Mouse (Mus musculus) heart, postnatal 36 days (tissue): Measurements from ENCODE around the gene Slc34a1. TPM values are rescaled to one million over a fixed set of nuclear protein-coding genes. Genes with fewer than 3 reads are reported as not detected.

Experiments used
- DNase-seq, 2 experiments: peaks; one replicate each; pipeline ENCODE4 v3.0.0; 2021 to 2022
- intact Hi-C: fragments of 180-260 bp; cut with DNase I; formaldehyde crosslinking; loops from one replicate; pipeline ENCODE4 v1.15.1; 2025
- total RNA-seq, 2 experiments: library from RNA; stranded (reverse); gene quantifications; 2 replicates each; pipeline ENCODE4 v1.2.3; 2021

Slc34a1 gene
- total RNA-seq, 2 experiments from 2014 or later = not detected

DNA sequence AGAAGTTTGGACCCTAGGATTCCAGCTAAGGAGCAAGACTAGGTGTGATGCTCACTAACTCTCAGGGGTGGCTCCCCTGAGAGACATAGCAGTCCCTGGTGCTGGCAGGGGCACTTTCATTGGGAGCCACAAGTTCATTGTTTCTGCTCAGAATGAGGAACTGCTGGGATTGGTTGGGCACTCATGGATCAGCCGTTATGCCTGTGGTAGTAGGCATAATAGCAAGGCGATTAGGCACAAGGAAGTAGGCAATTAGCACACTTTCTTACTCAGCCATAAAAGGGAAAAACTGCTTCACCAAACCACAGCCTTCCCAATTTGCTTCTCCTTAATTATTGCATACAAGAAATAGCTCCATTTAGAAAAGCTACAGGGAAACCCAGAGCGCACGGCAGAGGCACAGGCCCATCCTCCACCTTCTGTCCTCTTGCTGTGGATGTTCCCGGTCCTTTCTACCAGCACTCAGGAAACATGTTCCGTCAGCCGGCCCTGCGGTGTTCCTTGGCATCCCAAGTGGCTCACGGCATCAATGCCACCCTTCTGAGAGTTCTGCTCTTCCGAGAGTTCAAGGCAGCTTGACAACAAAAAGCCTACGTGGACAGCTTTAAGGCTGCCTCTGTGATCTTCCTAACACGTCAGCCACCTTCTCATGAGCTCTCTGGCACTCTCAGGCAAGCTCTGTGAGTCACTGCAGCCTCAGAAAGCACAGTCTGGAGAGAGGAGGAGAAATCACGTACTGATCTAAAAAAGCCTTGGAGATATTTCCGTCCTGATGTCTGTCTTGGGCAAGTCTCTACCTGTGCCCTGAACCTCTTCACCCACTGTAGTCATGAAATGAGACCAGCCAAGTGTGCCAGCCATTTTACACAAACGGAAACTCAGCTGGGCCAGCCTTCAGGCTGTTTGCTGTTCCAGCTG, 6.2 kb downstream of the Slc34a1 start:
- intact Hi-C loops = no loop called here
- DNase-seq = no peak

DNA sequence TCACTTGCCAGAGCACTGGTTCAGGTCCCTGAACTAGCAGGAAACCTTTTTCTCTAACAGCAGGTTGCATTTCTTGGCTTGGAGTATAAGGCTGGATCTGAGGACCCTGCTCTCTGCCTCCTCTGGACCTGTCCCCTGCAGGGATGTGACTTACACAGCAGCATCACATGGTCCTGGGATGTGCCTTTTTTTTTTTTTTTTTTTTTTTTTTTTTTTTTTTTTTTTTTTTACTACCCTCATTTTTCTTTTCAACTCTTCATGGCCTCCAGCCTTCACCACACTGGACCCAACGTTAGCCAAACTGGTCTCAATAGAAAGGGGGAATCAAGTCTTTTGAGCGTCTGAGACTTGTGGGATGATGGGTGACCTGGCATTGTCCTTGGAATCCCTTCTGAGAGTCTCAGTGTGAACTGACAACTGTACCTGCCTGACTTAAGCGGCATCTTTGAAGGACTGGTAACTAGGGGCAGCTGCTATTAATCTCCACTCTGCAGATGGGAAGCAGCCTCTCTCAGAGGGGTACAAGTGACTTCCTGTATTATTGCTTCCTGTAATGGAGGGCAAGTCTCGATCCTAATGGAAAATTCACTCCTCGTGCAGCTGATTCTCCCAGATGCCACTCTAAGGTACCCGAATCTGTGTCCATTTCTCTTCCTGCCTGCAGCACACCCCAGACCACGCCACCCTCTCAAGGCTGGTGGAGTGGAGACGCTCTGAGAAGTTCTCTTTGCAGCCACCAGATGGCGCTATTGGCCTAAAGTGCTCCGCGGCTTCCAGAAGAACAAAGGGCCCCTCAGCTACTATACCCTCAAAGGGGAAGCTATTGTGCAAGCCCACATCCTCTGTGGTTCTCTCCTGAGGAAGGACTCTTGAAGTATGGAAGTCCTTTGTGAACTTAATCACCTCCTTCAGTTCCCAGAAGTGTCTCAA, 7.1 kb downstream of the Slc34a1 start:
- intact Hi-C loops = loop anchor here (1.0 to 5.0 kb wide), 4 partner anchors 66 to 237 kb away; partner anchors contain the start of gene Ddx41

DNA sequence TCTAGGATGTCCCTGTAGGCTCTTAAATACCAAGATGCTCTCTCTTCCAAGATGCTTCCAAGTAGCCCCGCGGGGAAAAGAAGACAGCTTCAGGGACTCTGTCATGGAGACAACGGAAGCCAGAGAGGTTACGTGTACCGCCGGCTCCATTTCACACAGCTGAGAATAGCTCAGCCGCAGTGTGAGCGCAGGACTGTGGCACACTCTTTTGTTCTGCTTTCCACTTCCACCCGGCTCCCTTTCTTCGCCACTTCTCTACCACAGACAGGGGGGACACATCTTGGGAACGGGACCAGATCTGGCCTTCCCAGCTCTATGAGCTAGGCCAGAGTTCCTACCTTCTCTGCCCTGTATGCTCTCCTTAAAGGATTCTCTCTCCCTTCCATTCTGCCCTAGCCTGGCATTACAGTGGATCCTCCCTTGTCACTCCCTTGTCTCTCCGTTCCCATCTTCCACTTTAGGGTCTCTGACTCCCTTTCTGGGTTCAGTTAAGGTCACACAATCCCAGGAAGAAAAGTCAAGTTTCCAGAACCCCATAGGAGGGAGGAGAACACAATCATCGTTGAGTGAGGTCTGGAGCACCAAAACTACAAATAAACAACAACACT, 7.9 kb downstream of the Slc34a1 start:
- intact Hi-C loops = loop anchor here (1.0 to 5.0 kb wide), 4 partner anchors 65 to 236 kb away; partner anchors contain the start of gene Ddx41
- DNase-seq = no peak

More for the DNA sequence above, 7.1 kb downstream of the Slc34a1 start:
- DNase-seq = peak; percentile 81 to 84

DNA sequence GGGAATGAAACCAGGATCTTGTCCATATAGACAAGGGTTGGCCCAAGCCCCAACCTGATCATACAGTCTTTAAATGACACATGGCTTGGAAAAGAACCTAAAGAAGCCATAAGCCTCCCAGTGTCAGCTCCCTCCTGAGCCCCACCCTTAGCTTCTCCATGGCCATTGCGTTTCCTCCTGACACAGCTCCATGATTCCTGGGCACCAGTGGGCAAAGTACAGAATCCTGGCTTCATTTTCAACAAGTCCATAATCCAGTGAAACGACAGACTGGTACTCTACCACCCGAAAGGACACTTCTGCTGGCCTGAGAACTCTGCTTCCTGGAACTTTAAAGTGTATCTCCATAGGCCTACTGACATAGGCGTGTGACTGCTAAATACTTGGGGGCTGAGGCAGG, 9.4 kb downstream of the Slc34a1 start:
- DNase-seq = no peak
- intact Hi-C loops = loop anchor here (5.0 kb wide), 2 partner anchors 130 to 235 kb away; partner anchors contain the start of gene Ddx41

DNA sequence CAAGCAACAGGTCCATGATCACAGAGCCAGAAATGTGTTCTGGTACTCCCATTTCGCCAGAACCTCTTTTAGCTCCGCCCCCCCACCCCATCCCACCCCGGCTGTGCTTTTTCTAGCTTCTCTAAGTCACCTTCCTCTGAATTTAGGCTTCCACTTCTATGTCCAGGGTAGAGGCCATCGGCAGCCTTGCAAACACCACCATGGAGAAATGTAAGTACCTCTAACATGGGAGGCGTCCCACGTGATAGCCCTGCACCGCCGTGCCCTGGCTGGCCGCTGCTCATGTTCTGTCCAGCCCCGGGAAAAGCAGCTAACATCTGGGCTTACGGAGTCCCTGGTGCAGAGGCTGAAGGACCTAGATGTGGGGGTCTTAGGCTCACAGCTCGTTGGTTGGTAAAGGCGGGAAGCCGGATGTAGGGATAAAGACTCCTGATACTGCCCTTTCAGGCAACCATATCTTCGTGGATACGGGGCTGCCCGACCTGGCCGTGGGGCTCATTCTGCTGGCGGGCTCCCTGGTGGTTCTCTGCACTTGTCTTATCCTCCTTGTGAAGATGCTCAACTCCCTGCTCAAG, 10.6 kb downstream of the Slc34a1 start:
- intact Hi-C loops = loop anchor here (5.0 kb wide), 2 partner anchors 129 to 234 kb away; partner anchors contain the start of gene Ddx41

DNA sequence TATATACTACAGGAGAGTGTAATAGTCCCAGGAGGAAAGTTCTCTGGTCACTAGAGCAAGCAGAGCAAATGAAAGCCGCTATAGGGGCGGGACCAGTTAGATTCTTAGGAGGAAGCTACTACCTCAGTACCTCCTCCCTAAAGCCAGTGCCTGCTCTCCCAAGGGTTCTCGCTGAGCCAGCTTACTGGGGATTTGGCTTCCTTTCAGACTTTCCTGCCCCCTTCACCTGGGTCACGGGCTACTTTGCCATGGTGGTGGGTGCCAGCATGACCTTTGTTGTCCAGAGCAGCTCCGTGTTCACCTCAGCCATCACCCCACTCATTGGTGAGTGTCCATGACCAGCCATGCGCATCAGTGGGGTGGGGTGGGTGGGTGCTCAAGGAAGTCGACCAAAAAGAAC, 13.8 kb downstream of the Slc34a1 start:
- intact Hi-C loops = no loop called here
- no peak for DNase-seq

More for the DNA sequence above, 10.6 kb downstream of the Slc34a1 start:
- DNase-seq = no peak

DNA sequence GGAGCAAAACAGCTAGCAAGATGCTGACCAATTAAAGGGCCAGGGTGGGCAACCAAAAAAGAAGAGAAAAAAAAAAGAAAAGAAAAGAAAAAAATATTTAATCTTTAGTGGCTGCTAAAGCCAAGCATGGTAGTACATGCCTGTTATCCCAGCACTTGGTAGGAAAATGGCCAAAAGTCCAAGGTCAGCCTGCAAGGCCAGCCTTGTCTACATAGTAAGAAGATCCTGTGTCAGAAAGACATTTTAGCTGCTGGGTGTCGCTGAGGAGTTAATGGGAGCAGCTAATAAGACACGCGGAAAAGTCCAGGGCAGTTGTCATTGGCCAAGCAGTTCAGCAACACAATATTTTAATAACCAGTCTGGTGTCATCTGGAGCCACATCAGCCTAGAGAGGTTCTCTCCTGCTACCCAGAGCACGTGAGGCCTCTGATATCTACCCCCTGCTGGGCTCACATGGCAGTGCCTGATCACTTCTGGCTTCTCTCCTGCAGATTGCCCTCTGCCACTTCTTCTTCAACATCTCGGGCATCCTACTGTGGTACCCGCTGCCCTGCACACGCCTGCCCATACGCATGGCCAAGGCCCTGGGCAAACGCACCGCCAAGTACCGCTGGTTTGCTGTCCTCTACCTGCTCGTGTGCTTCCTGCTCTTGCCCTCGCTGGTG, 14.8 kb downstream of the Slc34a1 start:
- intact Hi-C loops = no loop called here
- DNase-seq = no peak

DNA sequence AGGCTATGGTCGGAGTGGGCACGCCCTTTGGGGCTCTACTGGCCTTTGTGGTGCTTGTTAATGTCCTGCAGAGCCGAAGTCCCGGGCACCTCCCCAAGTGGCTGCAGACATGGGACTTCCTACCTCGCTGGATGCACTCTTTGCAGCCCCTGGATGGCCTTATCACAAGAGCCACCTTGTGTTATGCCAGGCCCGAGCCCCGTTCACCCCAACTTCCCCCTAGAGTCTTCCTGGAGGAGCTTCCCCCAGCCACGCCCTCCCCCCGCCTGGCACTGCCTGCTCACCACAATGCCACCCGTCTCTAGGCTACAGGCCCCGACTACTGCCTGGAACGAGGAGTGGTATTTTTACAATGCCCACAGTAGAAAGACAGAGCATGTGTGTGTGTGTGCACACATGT, 15.3 kb downstream of the Slc34a1 start:
- intact Hi-C loops = no loop called here
- DNase-seq = no peak

DNA sequence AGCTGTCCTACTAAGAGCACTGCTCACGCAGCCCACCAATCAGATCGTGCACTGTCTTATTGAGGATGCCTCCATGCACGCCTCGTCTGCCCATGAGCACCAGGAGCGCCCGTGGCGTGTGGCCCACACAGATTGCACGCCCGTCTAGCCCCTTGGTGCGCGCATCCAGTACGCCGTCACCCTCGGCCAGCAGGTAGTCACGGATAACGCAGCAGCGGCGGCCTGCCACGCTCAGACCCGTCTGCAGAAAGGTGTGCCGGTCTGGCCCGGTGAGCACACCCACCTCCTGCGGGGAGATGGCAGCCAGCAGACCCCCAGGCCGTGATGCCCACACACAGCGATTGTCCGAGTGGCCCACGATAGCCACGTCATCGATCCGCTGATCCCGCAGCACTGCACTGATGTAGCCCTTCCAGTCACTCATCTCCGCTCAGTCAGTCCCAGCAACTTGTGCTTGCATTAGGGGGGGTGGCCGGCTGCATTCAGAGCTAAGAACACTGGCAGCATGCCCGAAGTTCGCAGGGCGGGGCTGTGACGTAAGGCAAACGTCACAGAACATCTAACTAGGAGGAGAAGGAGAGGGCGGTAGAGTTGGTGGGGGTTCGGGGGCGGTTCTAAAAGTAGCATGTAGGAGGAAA, 16.9 kb downstream of the Slc34a1 start, which contains the start of gene Pfn3:
Gene Pfn3 (minus strand): TSS at position 490 of the 638 bp plus-strand sequence.
- peak in 1 of 2 experiments; percentile 34 for DNase-seq
- intact Hi-C loops = no loop called here

DNA sequence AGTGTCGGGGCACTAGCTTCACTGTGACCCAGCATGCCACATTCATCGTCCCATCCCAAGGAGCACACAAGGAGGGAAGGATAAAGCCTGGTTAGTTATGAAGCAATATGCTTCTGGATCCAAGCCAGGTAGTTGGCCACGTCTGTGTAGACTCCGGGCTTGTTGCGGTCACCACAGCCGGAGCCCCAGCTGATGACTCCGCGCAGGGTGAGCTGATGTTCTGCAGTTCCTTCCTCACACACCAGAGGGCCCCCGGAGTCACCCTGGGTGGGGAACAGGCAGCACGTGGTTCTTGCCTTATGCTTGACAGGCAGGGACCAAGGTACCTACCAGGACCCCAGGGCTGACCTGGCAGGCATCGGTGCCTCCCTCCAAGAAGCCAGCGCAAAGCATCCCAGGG, 20.0 kb downstream of the Slc34a1 start:
- intact Hi-C loops = loop anchor here (1.0 to 2.0 kb wide), 3 partner anchors 25 to 99 kb away; no protein-coding TSS in a partner anchor
- peak; percentile 88 to 94 for DNase-seq

DNA sequence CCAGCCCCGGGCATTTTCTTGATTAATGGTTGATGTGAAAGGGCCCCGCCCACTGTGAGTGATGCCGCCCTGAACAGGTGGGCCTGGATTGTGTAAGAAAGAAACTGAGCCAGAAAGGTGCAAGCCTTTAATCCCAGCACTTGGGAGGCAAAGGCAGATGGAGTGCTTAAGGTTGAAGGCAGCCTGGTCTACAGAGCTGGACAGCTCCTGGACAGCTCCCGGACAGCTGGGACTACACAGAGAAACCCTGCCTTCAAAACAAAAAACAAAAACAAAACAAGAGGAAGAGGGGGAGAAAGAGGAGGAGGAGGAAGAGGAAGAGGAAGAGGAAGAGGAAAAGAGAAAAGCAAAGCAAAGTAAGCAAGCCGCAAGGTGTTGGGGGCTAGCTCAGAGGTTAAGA, 21.2 kb downstream of the Slc34a1 start:
- no peak for DNase-seq
- intact Hi-C loops = loop anchor here (2.0 kb wide), 1 partner anchor 24 kb away; no protein-coding TSS in a partner anchor

DNA sequence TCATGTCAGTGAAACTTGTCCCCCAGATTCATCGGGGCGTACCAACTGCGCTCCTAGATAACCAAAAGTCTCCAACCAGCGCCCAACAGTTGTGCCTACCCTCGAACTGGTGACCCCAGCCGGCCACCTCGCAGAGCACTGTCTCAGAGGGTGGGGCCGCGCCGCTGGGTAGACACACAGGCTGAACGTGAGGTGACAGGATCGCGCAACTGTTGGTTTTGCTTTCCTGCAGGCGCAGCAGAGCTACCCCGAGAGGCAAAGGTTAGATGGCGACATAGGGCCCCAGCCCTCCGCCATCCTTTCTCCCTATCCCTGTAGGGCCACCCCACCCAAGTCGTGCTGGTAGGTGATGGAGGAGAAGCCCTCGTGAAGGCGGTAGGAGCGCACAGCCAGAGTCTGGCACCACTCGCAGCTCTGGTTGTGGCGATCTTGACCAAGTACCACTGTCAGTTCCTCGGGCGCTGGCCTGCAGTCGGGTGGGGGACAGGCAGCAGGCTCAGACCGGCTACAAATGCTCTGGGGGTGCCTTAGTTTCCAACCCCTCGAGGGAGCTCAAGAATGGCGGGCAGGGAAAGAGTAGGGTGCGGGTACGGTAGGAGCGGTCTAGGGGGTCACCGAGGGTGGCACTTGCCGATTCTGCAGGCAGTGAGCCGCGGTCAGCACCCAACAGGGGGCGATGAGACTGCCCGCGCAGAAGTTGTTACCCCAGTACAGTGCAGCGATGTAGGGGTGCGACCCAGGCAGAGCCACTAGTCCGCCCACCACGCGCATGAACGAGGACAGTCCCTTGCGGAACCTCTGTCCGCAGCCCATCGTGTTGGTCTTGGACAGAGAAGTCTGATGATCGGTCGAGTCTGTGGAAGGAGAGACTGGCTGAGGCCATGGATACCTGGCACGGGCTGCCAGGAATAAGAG, 22.3 kb downstream of the Slc34a1 start:
- DNase-seq = no peak
- intact Hi-C loops = no loop called here

DNA sequence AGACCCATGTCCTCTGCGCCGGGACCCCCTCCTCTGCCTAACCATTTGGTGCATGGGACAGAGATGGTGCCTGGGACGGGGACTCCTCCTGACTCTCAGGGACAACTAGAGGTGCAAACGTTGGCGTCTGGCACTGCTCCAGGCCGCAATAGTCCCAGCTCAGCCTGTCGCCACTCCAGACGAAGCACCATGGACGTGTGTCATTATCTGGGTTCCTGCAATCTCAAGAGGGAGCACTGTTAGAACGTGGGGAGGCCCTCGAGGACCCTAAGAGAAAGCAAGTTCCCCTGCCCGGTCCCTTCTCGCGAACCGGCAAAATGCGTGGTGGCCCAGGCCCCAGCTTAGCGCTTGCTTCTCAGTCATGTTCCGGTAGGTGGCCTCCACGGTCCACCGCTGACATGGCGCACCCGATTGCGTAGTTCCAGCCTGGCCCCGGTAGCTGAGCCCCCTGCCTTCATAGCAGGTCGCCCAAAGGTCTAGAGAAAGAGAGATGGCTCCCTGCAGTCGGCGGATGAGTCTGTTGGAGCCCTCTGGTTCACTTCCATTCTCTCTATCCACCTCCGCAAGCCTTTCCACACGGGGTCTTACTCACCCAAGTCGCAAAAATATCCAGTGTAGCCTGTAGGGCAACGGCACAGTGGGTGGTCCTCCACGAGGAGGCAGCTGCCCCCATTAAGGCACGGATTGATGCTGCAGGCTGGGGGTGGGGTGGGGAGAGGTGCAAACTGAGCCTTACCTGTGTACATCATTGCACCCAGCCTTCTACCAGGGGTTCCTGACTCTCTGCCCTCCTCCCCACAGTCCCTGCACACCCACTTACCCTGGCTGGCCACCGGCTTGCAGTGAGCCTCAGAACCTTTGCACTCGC, 23.2 kb downstream of the Slc34a1 start:
- DNase-seq = peak; percentile 77
- intact Hi-C loops = no loop called here

DNA sequence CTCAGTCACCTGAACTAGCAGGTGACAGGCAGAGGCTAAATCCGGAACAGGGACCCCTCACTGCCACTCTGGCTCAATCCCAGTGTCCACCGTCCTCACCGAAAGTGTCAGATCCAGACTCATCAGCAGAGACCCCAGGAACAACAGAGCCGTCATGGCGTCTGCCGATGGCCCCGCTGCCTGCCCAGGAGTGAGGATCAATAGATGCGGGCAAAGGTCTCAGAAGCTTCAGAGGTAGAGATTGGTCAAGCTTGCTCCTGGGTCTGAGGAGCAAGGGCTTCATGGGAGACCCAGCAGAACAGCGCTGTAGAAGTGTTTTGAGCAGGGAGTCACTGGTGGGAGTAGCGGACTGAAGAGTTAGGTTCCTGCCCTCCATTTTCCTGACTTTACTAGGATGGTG, 28.6 kb downstream of the Slc34a1 start, which contains the start of gene F12:
Gene F12 (minus strand): TSS at position 181 of the 400 bp plus-strand sequence.
- no peak for DNase-seq
- intact Hi-C loops = no loop called here

DNA sequence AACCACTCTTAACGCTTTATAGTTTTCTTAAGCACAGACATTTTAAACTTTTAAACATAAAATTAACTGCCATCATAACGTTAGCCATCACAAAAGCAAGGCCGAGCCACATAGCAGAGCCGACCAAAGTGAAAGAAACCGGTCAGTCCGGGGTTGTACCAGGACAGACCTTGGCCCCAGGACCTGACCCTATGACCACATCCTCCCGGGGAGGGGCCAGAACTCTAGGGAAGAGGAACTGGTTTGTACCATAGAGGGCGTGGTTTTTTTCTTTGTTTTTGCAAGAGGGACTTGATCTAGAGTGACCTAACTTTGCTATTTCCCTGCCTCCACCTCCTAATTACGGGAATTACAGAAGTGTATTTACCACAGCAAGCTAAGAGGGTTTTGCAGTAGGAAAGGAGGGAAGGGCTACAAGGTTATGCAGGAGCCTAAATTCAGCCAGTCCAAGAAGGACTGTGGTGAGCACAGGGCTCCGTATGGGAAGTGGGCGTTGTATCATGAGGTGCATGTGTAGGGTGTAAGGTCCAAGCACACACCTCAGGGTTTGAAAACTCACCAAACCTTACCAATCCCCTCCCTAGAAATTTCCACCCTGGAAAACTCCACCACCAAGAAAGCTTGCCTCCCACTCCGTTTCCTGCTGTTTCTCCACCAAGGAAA, 31.4 kb downstream of the Slc34a1 start:
- intact Hi-C loops = no loop called here
- DNase-seq = peak; percentile 60 to 70

DNA sequence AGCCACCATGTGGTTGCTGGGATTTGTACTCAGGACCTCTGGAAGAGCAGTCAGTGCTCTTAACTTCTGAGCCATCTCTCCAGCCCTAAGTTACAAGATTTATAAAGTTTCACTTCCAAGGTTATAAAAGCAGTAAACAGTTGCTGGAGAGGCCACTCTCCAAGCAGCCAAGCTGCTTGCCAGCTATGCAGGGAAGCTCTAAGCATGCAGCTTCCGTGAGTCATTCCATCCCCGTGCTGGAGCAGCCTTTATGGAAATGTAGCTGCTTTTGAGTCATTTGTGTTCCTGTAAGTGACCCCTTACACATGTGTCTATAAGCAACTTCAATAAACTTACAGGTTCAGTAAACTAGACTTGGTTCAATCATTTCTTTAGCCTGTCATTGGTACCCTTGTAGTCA, 32.6 kb downstream of the Slc34a1 start:
- no peak for DNase-seq
- intact Hi-C loops = no loop called here
